Comparison of ENCODE assay signal across 11 mouse cellular contexts in the genomic region with DNA sequence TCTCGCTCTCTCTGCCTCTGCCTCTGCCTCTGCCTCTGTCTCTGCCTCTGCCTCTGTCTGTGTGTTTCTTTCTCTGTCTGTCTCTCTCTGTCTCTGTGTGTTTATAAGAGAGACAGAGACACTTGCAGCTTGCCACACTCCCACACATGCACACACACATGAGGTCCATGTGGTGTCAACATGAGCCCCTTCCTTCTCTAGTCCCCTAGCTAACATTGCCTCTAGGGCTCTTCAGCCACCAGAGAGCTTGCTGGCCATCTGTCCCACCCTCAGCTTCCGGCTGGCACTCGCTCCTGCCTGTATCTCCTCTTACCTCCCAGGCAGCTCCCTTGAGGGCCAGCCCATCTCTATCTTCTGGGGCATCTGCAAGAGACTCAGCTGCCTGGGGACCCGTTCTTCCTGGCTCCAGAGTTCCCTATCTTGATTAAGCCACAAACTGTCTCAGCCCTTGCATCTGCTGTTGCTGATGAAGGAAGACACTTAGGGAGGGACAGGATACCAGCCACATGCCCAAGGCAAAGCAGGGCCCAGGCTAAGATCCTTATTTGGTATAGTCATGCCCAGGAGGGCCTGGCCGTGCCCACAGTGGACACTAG.
DNase-seq lines count a peak whose midpoint lies in the region; ATAC-seq lines count a peak whose summit lies in the region.
"Had no signal": no experiment of that assay in that cellular context is flagged by ENCODE, and none has a peak within 500 bp of the region (broad histone marks: within the 10 kb centered on the region; RNA-seq: fewer than 3 reads in every experiment).

No protein-coding gene starts in this region.

- H3K4me3 ChIP-seq in hindbrain, embryonic 10.5 days, result no peak overlapping the region
- H3K4me3 ChIP-seq in hindbrain, embryonic 16.5 days (ENCODE audit: low read length), result no peak overlapping the region
- H3K4me3 ChIP-seq in hindbrain, embryonic 12.5 days, result no peak overlapping the region
- H3K4me3 ChIP-seq: midbrain, embryonic 15.5 days had no signal

- H3K36me3 ChIP-seq in hindbrain, embryonic 10.5 days, result no peaks in the 10 kb centered on the region
- H3K36me3 ChIP-seq in hindbrain, embryonic 16.5 days (ENCODE audit: control insufficient read depth, insufficient read depth, low read length), result no peaks in the 10 kb centered on the region
- no peaks in the 10 kb centered on the region for H3K36me3 ChIP-seq in hindbrain, embryonic 12.5 days
- H3K36me3 ChIP-seq: midbrain, embryonic 15.5 days had no signal

- no peak for ATAC-seq in hindbrain, embryonic 16.5 days
- ATAC-seq in hindbrain, embryonic 12.5 days (ENCODE audit: low FRiP score), result no peak
- ATAC-seq: midbrain, embryonic 15.5 days had no signal

- no peak overlapping the region for H3K9ac ChIP-seq in hindbrain, embryonic 16.5 days (ENCODE audit: low read depth, low read length)
- H3K9ac ChIP-seq in hindbrain, embryonic 12.5 days, result no peak overlapping the region
- H3K9ac ChIP-seq: midbrain, embryonic 15.5 days had no signal

- peak overlapping the region; percentile 91 for H3K27ac ChIP-seq in hindbrain, embryonic 10.5 days
- H3K27ac ChIP-seq in hindbrain, embryonic 16.5 days (ENCODE audit: low read depth, low read length), result no peak overlapping the region
- peak overlapping the region; percentile 58 for H3K27ac ChIP-seq in hindbrain, embryonic 12.5 days
- H3K27ac ChIP-seq: midbrain, embryonic 15.5 days had no signal

- 68% methylated on average over 5 of the region's 5 CpGs for WGBS in hindbrain, embryonic 10.5 days
- WGBS in hindbrain, embryonic 16.5 days, result 52% methylated on average over 5 of the region's 5 CpGs
- 50% methylated on average over 5 of the region's 5 CpGs for WGBS in hindbrain, embryonic 12.5 days

- no peak for DNase-seq in hindbrain, embryonic 10.5 days (ENCODE audit: low spot score)
- DNase-seq in retina, postnatal 1 day, result peak; percentile 51
- DNase-seq in retina, embryonic 14.5 days (ENCODE audit: low spot score), result no peak
- DNase-seq in yolk sac, embryonic 10.5 days (ENCODE audit: low spot score), result no peak
- no peak for DNase-seq in adrenal gland, postnatal 10 days
- no peak for DNase-seq in thymus, postnatal 14 days
- DNase-seq: cerebellum, adult 2 months; thymus, adult 18-20 months had no signal

- peaks cover 41% of the 10 kb centered on the region for H3K27me3 ChIP-seq in hindbrain, embryonic 10.5 days (ENCODE audit: insufficient read depth, poor library complexity, severe bottlenecking)
- peaks cover 3% of the 10 kb centered on the region; the same call in 1 of the 2 replicates for H3K27me3 ChIP-seq in hindbrain, embryonic 16.5 days (replicated peaks; ENCODE audit: control insufficient read depth, insufficient read depth, low read length)
- peaks cover 8% of the 10 kb centered on the region; the same call in 1 of the 2 replicates for H3K27me3 ChIP-seq in hindbrain, embryonic 12.5 days
- H3K27me3 ChIP-seq: midbrain, embryonic 15.5 days had no signal

- H3K4me1 ChIP-seq in hindbrain, embryonic 10.5 days (replicated peaks), result peaks cover 79% of the 10 kb centered on the region
- H3K4me1 ChIP-seq in hindbrain, embryonic 16.5 days (ENCODE audit: control insufficient read depth, insufficient read depth, low read depth, low read length), result peaks cover 35% of the 10 kb centered on the region
- H3K4me1 ChIP-seq in hindbrain, embryonic 12.5 days, result peaks cover 43% of the 10 kb centered on the region

- H3K4me2 ChIP-seq in hindbrain, embryonic 16.5 days (ENCODE audit: low read length), result no peak overlapping the region
- H3K4me2 ChIP-seq in hindbrain, embryonic 12.5 days (replicated peaks), result no peak overlapping the region
- H3K4me2 ChIP-seq: midbrain, embryonic 15.5 days had no signal

- H3K9me3 ChIP-seq in hindbrain, embryonic 10.5 days, result no peaks in the 10 kb centered on the region
- H3K9me3 ChIP-seq in hindbrain, embryonic 16.5 days (ENCODE audit: control insufficient read depth, low read length), result no peaks in the 10 kb centered on the region
- H3K9me3 ChIP-seq in hindbrain, embryonic 12.5 days (replicated peaks), result no peaks in the 10 kb centered on the region
- H3K9me3 ChIP-seq: midbrain, embryonic 15.5 days had no signal
